Mouse (Mus musculus) lung, postnatal 0 days (tissue): ENCODE results near the gene Mylk4. TPM values are rescaled to one million over a fixed set of nuclear protein-coding genes. Genes with fewer than 3 reads are reported as not detected.

Experiments
- ATAC-seq: fragments of 200-750 bp; cut with Nextera tagmentation; 2 replicates; pipeline ENCODE4 v1.8.0; 2017; ENCODE audit warnings: moderate library complexity
- DNase-seq: peaks from one replicate; pipeline ENCODE4 v3.0.0-alpha.2; 2016; ENCODE audit warnings: low spot score
- H3K27ac ChIP-seq: fragments of 300-500 bp; sonication (generic); 2 replicates; pipeline ENCODE4 v1.5.1; 2014; ENCODE audit warnings: antibody characterized with exemption, mild to moderate bottlenecking, low read length, mixed read lengths
- H3K27me3 ChIP-seq: fragments of 300-500 bp; sonication (generic); replicated peaks from 2 replicates; pipeline ENCODE4 v1.6.1; 2014; ENCODE audit warnings: low read length, mixed read lengths; ENCODE audit not compliant: insufficient read depth
- H3K36me3 ChIP-seq: fragments of 300-500 bp; sonication (generic); 2 replicates; pipeline ENCODE4 v1.6.1; 2014; ENCODE audit warnings: low read length, mixed read lengths; ENCODE audit not compliant: insufficient read depth
- H3K4me1 ChIP-seq: fragments of 300-500 bp; sonication (generic); 2 replicates; pipeline ENCODE4 v1.6.1; 2014; ENCODE audit warnings: antibody characterized with exemption, low read depth, low read length, mixed read lengths; ENCODE audit not compliant: insufficient read depth
- H3K4me2 ChIP-seq: fragments of 300-500 bp; sonication (generic); replicated peaks from 2 replicates; pipeline ENCODE4 v1.6.1; 2014; ENCODE audit warnings: low read depth, mild to moderate bottlenecking, low read length, moderate library complexity, mixed read lengths
- H3K4me3 ChIP-seq: fragments of 300-500 bp; sonication (generic); 2 replicates; pipeline ENCODE4 v1.5.1; 2014; ENCODE audit warnings: low read depth, low read length
- H3K9ac ChIP-seq: fragments of 300-500 bp; sonication (generic); replicated peaks from 2 replicates; pipeline ENCODE4 v1.6.1; 2014; ENCODE audit warnings: low read depth, mild to moderate bottlenecking
- H3K9me3 ChIP-seq: fragments of 300-500 bp; sonication (generic); 2 replicates; pipeline ENCODE4 v1.6.1; 2016; ENCODE audit warnings: low read length, mixed read lengths
- CTCF ChIP-seq: IDR thresholded peaks from 2 replicates; pipeline ENCODE4 v1.5.1; 2016; ENCODE audit warnings: antibody characterized with exemption, mild to moderate bottlenecking
- EP300 ChIP-seq: IDR thresholded peaks from 2 replicates; pipeline ENCODE4 v1.6.1; 2016; ENCODE audit warnings: antibody characterized with exemption, mild to moderate bottlenecking, control low read depth
- WGBS: fragments of 180-500 bp; shearing (Covaris S2); extraction: QIAGEN DNeasy Blood & Tissue Kit; methylation state at CpG from one replicate; pipeline ENCODE4 v1.1.7; 2014; 5-methylcytosine and 5-hydroxymethylcytosine counted together
- polyA plus RNA-seq: library from polyadenylated mRNA; unstranded; fragments of >200 nt; fragmentation: Nextera tagmentation; extraction: Ambion mirVana; gene quantifications from 2 replicates; pipeline ENCODE4 v1.2.1, GENCODE M21; 2015

Gene Mylk4
- polyA plus RNA-seq, 1 experiment from 2014 or later, result not detected

GRCm38 (mm10) chr13:32731283-32731682, 52.5 kb downstream of the Mylk4 start:
- no peak overlapping the region for H3K4me3 ChIP-seq
- no peak for ATAC-seq
- TF ChIP-seq EP300 (no peak), CTCF (peak; percentile 29; the same call in 1 of the 2 replicates)
- H3K4me2 ChIP-seq, result no peak overlapping the region
- H3K27ac ChIP-seq, result no peak overlapping the region
- DNase-seq, result no peak
- no peaks in the 10 kb centered on the region for H3K36me3 ChIP-seq
- H3K27me3 ChIP-seq, result no peaks in the 10 kb centered on the region
- no peak overlapping the region for H3K9ac ChIP-seq
- no peaks in the 10 kb centered on the region for H3K9me3 ChIP-seq
- H3K4me1 ChIP-seq, result no peaks in the 10 kb centered on the region

- TF ChIP-seq CTCF (no peak), EP300 (no peak)
- no peak for ATAC-seq
Observed at GRCm38 (mm10) chr13:32724606-32725005, 59.1 kb downstream of the Mylk4 start.

GRCm38 (mm10) chr13:32721717-32722116, 62.0 kb downstream of the Mylk4 start:
- TF ChIP-seq EP300, result no peak
- no peaks in the 10 kb centered on the region for H3K4me1 ChIP-seq
- no peak overlapping the region for H3K9ac ChIP-seq
- H3K36me3 ChIP-seq, result no peaks in the 10 kb centered on the region
- WGBS, result 81% methylated on average over 4 of the region's 4 CpGs
- H3K27me3 ChIP-seq, result no peaks in the 10 kb centered on the region
- H3K4me3 ChIP-seq, result no peak overlapping the region
- no peak for ATAC-seq
- H3K9me3 ChIP-seq, result no peaks in the 10 kb centered on the region
- DNase-seq, result no peak
- no peak overlapping the region for H3K27ac ChIP-seq
- H3K4me2 ChIP-seq, result no peak overlapping the region

More at GRCm38 (mm10) chr13:32724606-32725005, 59.1 kb downstream of the Mylk4 start:
- no peaks in the 10 kb centered on the region for H3K4me1 ChIP-seq
- H3K27ac ChIP-seq, result no peak overlapping the region
- H3K36me3 ChIP-seq, result no peaks in the 10 kb centered on the region
- H3K27me3 ChIP-seq, result no peaks in the 10 kb centered on the region
- no peak for DNase-seq
- no peaks in the 10 kb centered on the region for H3K9me3 ChIP-seq
- 71% methylated on average over 5 of the region's 5 CpGs for WGBS
- H3K4me3 ChIP-seq, result no peak overlapping the region
- H3K4me2 ChIP-seq, result no peak overlapping the region
- H3K9ac ChIP-seq, result no peak overlapping the region

GRCm38 (mm10) chr13:32719284-32719683, 64.5 kb downstream of the Mylk4 start:
- DNase-seq (no peak), ATAC-seq (no peak)
- no peak overlapping the region for H3K9ac ChIP-seq
- H3K4me2 ChIP-seq, result no peak overlapping the region
- no peak overlapping the region for H3K4me3 ChIP-seq
- H3K9me3 ChIP-seq, result no peaks in the 10 kb centered on the region
- H3K27ac ChIP-seq, result no peak overlapping the region
- no peak for TF ChIP-seq CTCF
- TF ChIP-seq EP300, result no peak
- WGBS, result 53% methylated on average over 3 of the region's 3 CpGs
- H3K4me1 ChIP-seq, result no peaks in the 10 kb centered on the region
- no peaks in the 10 kb centered on the region for H3K36me3 ChIP-seq
- no peaks in the 10 kb centered on the region for H3K27me3 ChIP-seq

- no peaks in the 10 kb centered on the region for H3K4me1 ChIP-seq
- DNase-seq, result no peak
- H3K4me3 ChIP-seq, result no peak overlapping the region
- ATAC-seq, result no peak
- H3K27me3 ChIP-seq, result no peaks in the 10 kb centered on the region
- no peaks in the 10 kb centered on the region for H3K9me3 ChIP-seq
- no peak overlapping the region for H3K27ac ChIP-seq
- WGBS, result 74% methylated on average over 5 of the region's 5 CpGs
- no peaks in the 10 kb centered on the region for H3K36me3 ChIP-seq
- no peak for TF ChIP-seq EP300
- no peak overlapping the region for H3K4me2 ChIP-seq
- H3K9ac ChIP-seq, result no peak overlapping the region
Observed at GRCm38 (mm10) chr13:32717709-32718108, 66.0 kb downstream of the Mylk4 start.

- H3K4me2 ChIP-seq, result no peak overlapping the region
- 69% methylated on average over 3 of the region's 3 CpGs for WGBS
- H3K27ac ChIP-seq, result no peak overlapping the region
- H3K27me3 ChIP-seq, result no peaks in the 10 kb centered on the region
- no peak for TF ChIP-seq CTCF
- TF ChIP-seq EP300, result no peak
- ATAC-seq (no peak), DNase-seq (no peak)
- no peaks in the 10 kb centered on the region for H3K36me3 ChIP-seq
- no peak overlapping the region for H3K9ac ChIP-seq
- H3K9me3 ChIP-seq, result no peaks in the 10 kb centered on the region
- H3K4me3 ChIP-seq, result no peak overlapping the region
- H3K4me1 ChIP-seq, result no peaks in the 10 kb centered on the region
Observed at GRCm38 (mm10) chr13:32712568-32712967, 71.2 kb downstream of the Mylk4 start.

- DNase-seq (no peak), ATAC-seq (no peak)
- Histone ChIP-seq H3K4me3 (no peak overlapping the region), H3K27me3 (no peaks in the 10 kb centered on the region), H3K9me3 (no peaks in the 10 kb centered on the region), H3K36me3 (no peaks in the 10 kb centered on the region), H3K9ac (no peak overlapping the region), H3K4me2 (no peak overlapping the region), H3K27ac (no peak overlapping the region), H3K4me1 (no peaks in the 10 kb centered on the region)
- 72% methylated on average over 2 of the region's 2 CpGs for WGBS
- TF ChIP-seq CTCF, result no peak
- TF ChIP-seq EP300, result no peak
Observed at GRCm38 (mm10) chr13:32707894-32708293, 75.9 kb downstream of the Mylk4 start.
